In genomic region chr4:126838799-126839198, GRCm38 (mm10) we compare ENCODE assay signal across 23 mouse cellular contexts.
DNase-seq lines count a peak whose midpoint lies in the region; ATAC-seq and TF ChIP-seq lines count a peak whose summit lies in the region.
"Had no signal": no experiment of that assay in that cellular context is flagged by ENCODE, and none has a peak within 500 bp of the region (broad histone marks: within the 10 kb centered on the region; RNA-seq: fewer than 3 reads in every experiment).

No protein-coding gene starts in this region.

- H3K36me3 ChIP-seq in embryonic facial prominence, embryonic 11.5 days (replicated peaks; ENCODE audit: control insufficient read depth, insufficient read depth, low read depth, low read length) = no peaks in the 10 kb centered on the region
- peaks cover 66% of the 10 kb centered on the region for H3K36me3 ChIP-seq in embryonic facial prominence, embryonic 10.5 days (replicated peaks)
- H3K36me3 ChIP-seq in heart, embryonic 13.5 days = peaks cover 72% of the 10 kb centered on the region
- peaks cover 12% of the 10 kb centered on the region; the same call in 1 of the 2 replicates for H3K36me3 ChIP-seq in intestine, embryonic 15.5 days
- H3K36me3 ChIP-seq in intestine, postnatal 0 days (ENCODE audit: control insufficient read depth, insufficient read depth) = peaks cover 81% of the 10 kb centered on the region
- H3K36me3 ChIP-seq in midbrain, embryonic 15.5 days (replicated peaks) = peaks cover 25% of the 10 kb centered on the region; the same call in 1 of the 2 replicates
- peaks cover 55% of the 10 kb centered on the region for H3K36me3 ChIP-seq in midbrain, embryonic 14.5 days (ENCODE audit: control insufficient read depth, insufficient read depth, low read length)

- no peaks in the 10 kb centered on the region for H3K4me1 ChIP-seq in embryonic facial prominence, embryonic 11.5 days (ENCODE audit: control insufficient read depth, insufficient read depth, low read length)
- no peaks in the 10 kb centered on the region for H3K4me1 ChIP-seq in embryonic facial prominence, embryonic 10.5 days
- H3K4me1 ChIP-seq in heart, embryonic 13.5 days = peaks cover 11% of the 10 kb centered on the region
- no peaks in the 10 kb centered on the region for H3K4me1 ChIP-seq in intestine, embryonic 15.5 days (replicated peaks)
- H3K4me1 ChIP-seq in intestine, postnatal 0 days (replicated peaks; ENCODE audit: control insufficient read depth, insufficient read depth, low read length) = no peaks in the 10 kb centered on the region
- H3K4me1 ChIP-seq in midbrain, embryonic 15.5 days = 0 out of 2 replicates have a peak, but pooled peaks cover 2% of the 10 kb centered on the region
- H3K4me1 ChIP-seq in midbrain, embryonic 14.5 days (ENCODE audit: control insufficient read depth, insufficient read depth, low read length) = no peaks in the 10 kb centered on the region
- H3K4me1 ChIP-seq: embryonic facial prominence, embryonic 15.5 days; kidney, embryonic 15.5 days; liver, embryonic 15.5 days; neural tube, embryonic 12.5 days had no signal

- no peak overlapping the region for H3K27ac ChIP-seq in embryonic facial prominence, embryonic 11.5 days (replicated peaks; ENCODE audit: low read depth, low read length)
- H3K27ac ChIP-seq in embryonic facial prominence, embryonic 10.5 days (replicated peaks) = no peak overlapping the region
- peak overlapping the region; percentile 49 for H3K27ac ChIP-seq in heart, embryonic 13.5 days (replicated peaks)
- 0 out of 2 replicates have a peak overlapping the region, but pooled peaks have one; percentile 13 for H3K27ac ChIP-seq in intestine, embryonic 15.5 days
- H3K27ac ChIP-seq in intestine, postnatal 0 days (ENCODE audit: low read depth, low read length) = no peak overlapping the region
- H3K27ac ChIP-seq in midbrain, embryonic 15.5 days = no peak overlapping the region
- no peak overlapping the region for H3K27ac ChIP-seq in midbrain, embryonic 14.5 days (replicated peaks; ENCODE audit: low read depth, low read length)
- H3K27ac ChIP-seq: embryonic facial prominence, embryonic 15.5 days; gastrocnemius, adult 2 months; kidney, embryonic 15.5 days; limb, embryonic 15.5 days; liver, embryonic 15.5 days; neural tube, embryonic 12.5 days had no signal

- H3K9me3 ChIP-seq in embryonic facial prominence, embryonic 11.5 days (replicated peaks; ENCODE audit: control insufficient read depth, low read length) = no peaks in the 10 kb centered on the region
- H3K9me3 ChIP-seq in embryonic facial prominence, embryonic 10.5 days = no peaks in the 10 kb centered on the region
- no peaks in the 10 kb centered on the region for H3K9me3 ChIP-seq in heart, embryonic 13.5 days
- no peaks in the 10 kb centered on the region for H3K9me3 ChIP-seq in intestine, embryonic 15.5 days
- H3K9me3 ChIP-seq in intestine, postnatal 0 days (ENCODE audit: control insufficient read depth) = no peaks in the 10 kb centered on the region
- H3K9me3 ChIP-seq in midbrain, embryonic 15.5 days = no peaks in the 10 kb centered on the region
- H3K9me3 ChIP-seq in midbrain, embryonic 14.5 days (ENCODE audit: control insufficient read depth, low read length) = no peaks in the 10 kb centered on the region
- H3K9me3 ChIP-seq: embryonic facial prominence, embryonic 15.5 days; kidney, embryonic 15.5 days; limb, embryonic 15.5 days; liver, embryonic 15.5 days; neural tube, embryonic 12.5 days had no signal

- H3K9ac ChIP-seq in embryonic facial prominence, embryonic 11.5 days (replicated peaks; ENCODE audit: low read length) = 0 out of 2 replicates have a peak overlapping the region, but pooled peaks have one; percentile 6
- H3K9ac ChIP-seq in heart, embryonic 13.5 days = 0 out of 2 replicates have a peak overlapping the region, but pooled peaks have one; percentile 8
- H3K9ac ChIP-seq in intestine, embryonic 15.5 days = no peak overlapping the region
- no peak overlapping the region for H3K9ac ChIP-seq in intestine, postnatal 0 days (ENCODE audit: low read depth, low read length)
- H3K9ac ChIP-seq in midbrain, embryonic 15.5 days = peak overlapping the region; percentile 14; the same call in 1 of the 2 replicates
- H3K9ac ChIP-seq in midbrain, embryonic 14.5 days (replicated peaks; ENCODE audit: low read length) = no peak overlapping the region
- H3K9ac ChIP-seq: embryonic facial prominence, embryonic 15.5 days; kidney, embryonic 15.5 days; limb, embryonic 15.5 days; liver, embryonic 15.5 days; neural tube, embryonic 12.5 days had no signal

- no peak overlapping the region for H3K4me2 ChIP-seq in embryonic facial prominence, embryonic 11.5 days (ENCODE audit: low read depth, low read length)
- no peak overlapping the region for H3K4me2 ChIP-seq in heart, embryonic 13.5 days
- no peak overlapping the region for H3K4me2 ChIP-seq in intestine, embryonic 15.5 days (replicated peaks)
- H3K4me2 ChIP-seq in intestine, postnatal 0 days (replicated peaks; ENCODE audit: low read depth) = no peak overlapping the region
- H3K4me2 ChIP-seq in midbrain, embryonic 15.5 days = no peak overlapping the region
- no peak overlapping the region for H3K4me2 ChIP-seq in midbrain, embryonic 14.5 days (ENCODE audit: low read length)
- H3K4me2 ChIP-seq: embryonic facial prominence, embryonic 15.5 days; kidney, embryonic 15.5 days; limb, embryonic 15.5 days; liver, embryonic 15.5 days; neural tube, embryonic 12.5 days had no signal

- TF ChIP-seq CTCF in intestine, postnatal 0 days (IDR thresholded peaks at IDR 0.05; ENCODE audit: low read depth) = no peak

- no peak for DNase-seq in embryonic facial prominence, embryonic 11.5 days (ENCODE audit: low spot score)
- DNase-seq in embryonic facial prominence, embryonic 10.5 days (ENCODE audit: low spot score) = no peak
- no peak for DNase-seq in heart, adult 8-10 months (ENCODE audit: low spot score)
- DNase-seq in midbrain, embryonic 14.5 days = no peak
- DNase-seq: adrenal gland, postnatal 10 days; cerebellum, adult 2 months; cerebellum, postnatal 25 days; gastrocnemius, adult 2 months; left cerebral cortex, postnatal 4 days; lung, postnatal 4 days; retina, postnatal 1 day; right cerebral cortex, postnatal 25 days had no signal

- H3K4me3 ChIP-seq in embryonic facial prominence, embryonic 11.5 days (ENCODE audit: low read depth, low read length) = no peak overlapping the region
- no peak overlapping the region for H3K4me3 ChIP-seq in embryonic facial prominence, embryonic 10.5 days
- no peak overlapping the region for H3K4me3 ChIP-seq in heart, embryonic 13.5 days
- no peak overlapping the region for H3K4me3 ChIP-seq in intestine, embryonic 15.5 days (replicated peaks)
- H3K4me3 ChIP-seq in intestine, postnatal 0 days (ENCODE audit: low read depth, low read length) = no peak overlapping the region
- H3K4me3 ChIP-seq in midbrain, embryonic 15.5 days = no peak overlapping the region
- no peak overlapping the region for H3K4me3 ChIP-seq in midbrain, embryonic 14.5 days (replicated peaks; ENCODE audit: low read depth, low read length)
- H3K4me3 ChIP-seq: embryonic facial prominence, embryonic 15.5 days; gastrocnemius, adult 2 months; kidney, embryonic 15.5 days; limb, embryonic 15.5 days; liver, embryonic 15.5 days; neural tube, embryonic 12.5 days had no signal

- 76% methylated on average over 7 of the region's 7 CpGs for WGBS in embryonic facial prominence, embryonic 11.5 days
- WGBS in embryonic facial prominence, embryonic 10.5 days = 83% methylated on average over 7 of the region's 7 CpGs
- WGBS in heart, embryonic 13.5 days = 75% methylated on average over 7 of the region's 7 CpGs
- WGBS in intestine, embryonic 15.5 days = 82% methylated on average over 7 of the region's 7 CpGs
- 81% methylated on average over 7 of the region's 7 CpGs for WGBS in intestine, postnatal 0 days
- 89% methylated on average over 7 of the region's 7 CpGs for WGBS in midbrain, embryonic 15.5 days
- WGBS in midbrain, embryonic 14.5 days = 91% methylated on average over 7 of the region's 7 CpGs

- no peaks in the 10 kb centered on the region for H3K27me3 ChIP-seq in embryonic facial prominence, embryonic 11.5 days (ENCODE audit: control insufficient read depth, insufficient read depth, low read length)
- no peaks in the 10 kb centered on the region for H3K27me3 ChIP-seq in embryonic facial prominence, embryonic 10.5 days (replicated peaks; ENCODE audit: low read depth, poor library complexity, severe bottlenecking)
- no peaks in the 10 kb centered on the region for H3K27me3 ChIP-seq in heart, embryonic 13.5 days (replicated peaks)
- no peaks in the 10 kb centered on the region for H3K27me3 ChIP-seq in intestine, embryonic 15.5 days (replicated peaks)
- no peaks in the 10 kb centered on the region for H3K27me3 ChIP-seq in intestine, postnatal 0 days (replicated peaks; ENCODE audit: control insufficient read depth, insufficient read depth, low read length)
- no peaks in the 10 kb centered on the region for H3K27me3 ChIP-seq in midbrain, embryonic 15.5 days (replicated peaks)
- H3K27me3 ChIP-seq in midbrain, embryonic 14.5 days (ENCODE audit: control insufficient read depth, insufficient read depth, low read length) = no peaks in the 10 kb centered on the region
- H3K27me3 ChIP-seq: embryonic facial prominence, embryonic 15.5 days; kidney, embryonic 15.5 days; limb, embryonic 15.5 days; liver, embryonic 15.5 days; neural tube, embryonic 12.5 days had no signal

- ATAC-seq in embryonic facial prominence, embryonic 11.5 days (replicated peaks; ENCODE audit: insufficient number of reproducible peaks, low FRiP score, low TSS enrichment, low read depth) = no peak
- ATAC-seq in heart, embryonic 13.5 days (ENCODE audit: extremely low read depth, insufficient number of reproducible peaks, low FRiP score, low TSS enrichment) = no peak
- ATAC-seq in intestine, embryonic 15.5 days = no peak
- no peak for ATAC-seq in intestine, postnatal 0 days
- ATAC-seq in midbrain, embryonic 15.5 days (replicated peaks) = no peak
- ATAC-seq in midbrain, embryonic 14.5 days (ENCODE audit: low FRiP score, low TSS enrichment) = no peak
- ATAC-seq: hindbrain, embryonic 16.5 days; intestine, embryonic 16.5 days had no signal

Comparison
In these comparisons a context has a peak if more than half of its experiments do, and no peak if none do; other contexts are left out.
1. H3K27ac ChIP-seq: peak in heart, embryonic 13.5 days (single experiment) and intestine, embryonic 15.5 days (single experiment); none in embryonic facial prominence, embryonic 11.5 days (single experiment), embryonic facial prominence, embryonic 10.5 days (single experiment), intestine, postnatal 0 days (single experiment), midbrain, embryonic 15.5 days (single experiment) and midbrain, embryonic 14.5 days (single experiment).
2. H3K9ac ChIP-seq: peak in embryonic facial prominence, embryonic 11.5 days (single experiment), heart, embryonic 13.5 days (single experiment) and midbrain, embryonic 15.5 days (single experiment); none in intestine, embryonic 15.5 days (single experiment), intestine, postnatal 0 days (single experiment) and midbrain, embryonic 14.5 days (single experiment).